Mouse (Mus musculus) midbrain, embryonic 10.5 days (tissue): ENCODE results near the gene Dlx1. TPM values are rescaled to one million over a fixed set of nuclear protein-coding genes. Genes with fewer than 3 reads are reported as not detected.
A peak's percentile ranks its signal among the peaks of the same experiment; 100 is the strongest.

ENCODE experiments used
- DNase-seq: peaks from one replicate; pipeline ENCODE4 v3.0.0-alpha.2; 2017; ENCODE audit warnings: low spot score
- H3K27ac ChIP-seq: fragments of 300-500 bp; sonication (generic); replicated peaks from 2 replicates; pipeline ENCODE4 v1.5.1; 2016; ENCODE audit warnings: mild to moderate bottlenecking
- H3K27me3 ChIP-seq: fragments of 300-500 bp; sonication (generic); 2 replicates; pipeline ENCODE4 v1.6.1; 2016; ENCODE audit warnings: low read depth, mild to moderate bottlenecking; ENCODE audit not compliant: poor library complexity, severe bottlenecking
- H3K36me3 ChIP-seq: fragments of 300-500 bp; sonication (generic); 2 replicates; pipeline ENCODE4 v1.6.1; 2016; ENCODE audit warnings: mild to moderate bottlenecking, moderate library complexity
- H3K4me1 ChIP-seq: fragments of 300-500 bp; sonication (generic); 2 replicates; pipeline ENCODE4 v1.6.1; 2016
- H3K4me3 ChIP-seq: fragments of 300-500 bp; sonication (generic); 2 replicates; pipeline ENCODE4 v1.5.1; 2016; ENCODE audit warnings: mild to moderate bottlenecking, moderate library complexity
- H3K9me3 ChIP-seq: fragments of 300-500 bp; sonication (generic); replicated peaks from 2 replicates; pipeline ENCODE4 v1.6.1; 2016; ENCODE audit warnings: mild to moderate bottlenecking
- WGBS: fragments of 180-500 bp; shearing (Covaris S2); methylation state at CpG from one replicate; pipeline ENCODE4 v1.1.7; 2016; 5-methylcytosine and 5-hydroxymethylcytosine counted together
- polyA plus RNA-seq: library from polyadenylated mRNA; unstranded; fragments of >200 nt; fragmentation: Nextera tagmentation; extraction: Ambion mirVana; gene quantifications from 2 replicates; pipeline ENCODE4 v1.2.1, GENCODE M21; 2016

Gene Dlx1
- polyA plus RNA-seq, 1 experiment from 2014 or later: 12.2 TPM

DNA sequence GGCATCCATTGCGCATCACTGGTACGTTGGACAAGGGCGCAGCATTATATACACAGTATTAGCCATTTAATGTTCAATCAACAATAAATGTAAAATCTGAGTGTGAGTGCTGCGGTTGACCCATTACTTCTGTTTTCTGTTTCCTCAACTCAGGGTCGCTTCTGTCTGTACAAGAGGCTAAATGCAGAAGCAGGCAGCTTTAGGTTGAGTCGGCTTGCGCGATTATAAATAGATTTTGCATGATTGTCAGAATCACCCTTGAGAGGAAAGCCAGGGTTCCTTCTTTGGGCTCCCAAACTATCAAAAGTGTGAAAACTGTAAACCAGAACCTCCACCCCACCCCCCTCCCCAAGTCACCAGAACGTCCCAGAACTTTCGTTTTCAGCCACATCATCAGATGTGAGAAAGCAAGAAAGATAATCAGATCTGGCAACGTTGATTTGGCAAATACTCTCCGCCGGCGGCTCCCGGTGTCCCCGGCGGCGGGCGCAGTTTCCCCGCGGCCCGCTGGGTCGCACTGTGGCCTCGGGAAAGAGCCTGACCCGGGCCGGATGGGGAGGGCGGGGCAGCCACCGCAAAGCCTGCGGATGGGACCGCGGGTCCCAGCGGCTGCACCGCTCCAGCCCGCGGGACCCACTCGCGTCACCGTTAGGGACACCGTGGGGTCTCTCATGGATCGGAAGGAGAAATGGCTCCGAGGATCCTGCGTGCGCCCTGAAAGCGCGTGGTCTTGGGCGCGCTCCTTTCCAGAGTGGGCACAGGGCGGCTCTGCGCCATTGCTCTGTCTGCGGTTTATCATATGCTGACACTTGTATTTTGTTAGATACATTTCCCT lies 52.9 kb downstream of the Dlx1 start:
- Histone ChIP-seq H3K27ac (peak overlapping the region; percentile 76), H3K9me3 (no peaks in the 10 kb centered on the region), H3K4me1 (peaks cover 7% of the 10 kb centered on the region), H3K4me3 (peak overlapping the region; percentile 68), H3K27me3 (peaks cover 26% of the 10 kb centered on the region), H3K36me3 (no peaks in the 10 kb centered on the region)
- peak; percentile 83 for DNase-seq
- 12% methylated on average over 50 of the region's 50 CpGs for WGBS

DNA sequence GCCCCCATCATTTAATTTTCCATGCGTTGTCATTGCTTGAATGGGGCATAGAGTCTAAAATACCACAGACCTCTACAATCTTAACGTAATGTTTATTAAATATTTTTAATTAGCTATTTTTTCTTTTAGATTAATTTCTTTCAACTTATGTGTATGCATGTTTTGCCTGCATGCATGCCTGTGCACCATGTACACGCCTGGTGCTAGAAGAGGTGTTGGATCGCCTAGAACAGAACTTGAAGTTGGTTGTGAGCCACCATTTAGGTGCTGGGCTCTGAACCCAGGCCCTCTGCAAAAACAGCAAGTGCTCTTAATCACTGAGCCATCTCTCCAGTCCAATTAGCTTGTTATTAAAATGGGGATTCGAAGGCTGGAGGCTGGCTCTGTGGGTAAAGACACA lies 53.6 kb downstream of the Dlx1 start:
- H3K4me1 ChIP-seq: peaks cover 7% of the 10 kb centered on the region
- H3K9me3 ChIP-seq: no peaks in the 10 kb centered on the region
- H3K36me3 ChIP-seq: no peaks in the 10 kb centered on the region
- no peak overlapping the region for H3K27ac ChIP-seq
- peaks cover 26% of the 10 kb centered on the region for H3K27me3 ChIP-seq
- peak overlapping the region; percentile 68 for H3K4me3 ChIP-seq
- DNase-seq: no peak
- 60% methylated on average over 5 of the region's 5 CpGs for WGBS

Other genes with a start within 250 kb of the Dlx1 start
- 30.0 and 35.2 TPM in 2 replicates for gene Slc25a12, start 160.4 kb upstream of the Dlx1 start, polyA plus RNA-seq
- 203 and 243 TPM in 2 replicates for gene Hat1, start 139.2 kb upstream of the Dlx1 start, polyA plus RNA-seq
- gene Metap1d, start 74.8 kb upstream of the Dlx1 start, polyA plus RNA-seq: 26.6 and 28.2 TPM in 2 replicates
- 6.2 and 9.2 TPM in 2 replicates for gene Dlx2, start 18.6 kb downstream of the Dlx1 start, polyA plus RNA-seq
- 25.3 and 34.3 TPM in 2 replicates for gene Itga6, start 217.5 kb downstream of the Dlx1 start, polyA plus RNA-seq